Mouse (Mus musculus) stomach, embryonic 15.5 days (tissue): Measurements from ENCODE around the gene Cdipt. TPM values are rescaled to one million over a fixed set of nuclear protein-coding genes. Genes with fewer than 3 reads are reported as not detected.
A peak's percentile ranks its signal among the peaks of the same experiment; 100 is the strongest.

Experiments
- ATAC-seq: fragments of 200-750 bp; cut with Nextera tagmentation; 2 replicates; pipeline ENCODE4 v1.8.0; 2017; ENCODE audit warnings: low read depth, moderate number of reproducible peaks, moderate TSS enrichment; ENCODE audit not compliant: insufficient read depth, low FRiP score
- H3K27ac ChIP-seq: fragments of 300-500 bp; sonication (generic); 2 replicates; pipeline ENCODE4 v1.5.1; 2015; ENCODE audit warnings: mild to moderate bottlenecking, inconsistent platforms
- H3K27me3 ChIP-seq: fragments of 300-500 bp; sonication (generic); replicated peaks from 2 replicates; pipeline ENCODE4 v1.6.1; 2015; ENCODE audit warnings: inconsistent platforms
- H3K36me3 ChIP-seq: fragments of 300-500 bp; sonication (generic); 2 replicates; pipeline ENCODE4 v1.6.1; 2015; ENCODE audit warnings: inconsistent platforms
- H3K4me1 ChIP-seq: fragments of 300-500 bp; sonication (generic); 2 replicates; pipeline ENCODE4 v1.6.1; 2015; ENCODE audit warnings: inconsistent platforms
- H3K4me2 ChIP-seq: fragments of 300-500 bp; sonication (generic); 2 replicates; pipeline ENCODE4 v1.6.1; 2015; ENCODE audit warnings: mild to moderate bottlenecking, inconsistent platforms
- H3K4me3 ChIP-seq: fragments of 300-500 bp; sonication (generic); replicated peaks from 2 replicates; pipeline ENCODE4 v1.5.1; 2015; ENCODE audit warnings: inconsistent platforms
- H3K9ac ChIP-seq: fragments of 300-500 bp; sonication (generic); 2 replicates; pipeline ENCODE4 v1.6.1; 2015; ENCODE audit warnings: inconsistent platforms
- H3K9me3 ChIP-seq: fragments of 300-500 bp; sonication (generic); 2 replicates; pipeline ENCODE4 v1.6.1; 2016; ENCODE audit warnings: inconsistent platforms
- WGBS: fragments of 180-500 bp; shearing (Covaris S2); methylation state at CpG from one replicate; pipeline ENCODE4 v1.1.7; 2015; 5-methylcytosine and 5-hydroxymethylcytosine counted together
- polyA plus RNA-seq: library from polyadenylated mRNA; unstranded; fragments of >200 nt; fragmentation: Nextera tagmentation; extraction: Ambion mirVana; gene quantifications from 2 replicates; pipeline ENCODE4 v1.2.1, GENCODE M21; 2015

Gene Cdipt
- 113 and 119 TPM in 2 replicates for polyA plus RNA-seq

- H3K4me2 ChIP-seq = peak within 1 kb of the TSS; percentile 75
- no peaks in the 10 kb centered on the region for H3K9me3 ChIP-seq
- H3K4me3 ChIP-seq = peak within 1 kb of the TSS; percentile 69
- H3K4me1 ChIP-seq = peaks cover 20% of the 10 kb centered on the region; the same call in 1 of the 2 replicates
- ATAC-seq = no peak
- H3K27ac ChIP-seq = peak within 1 kb of the TSS; percentile 98
- WGBS = 0% methylated on average over 1 of the region's 1 CpGs
- H3K27me3 ChIP-seq = no peaks in the 10 kb centered on the region
- peak within 1 kb of the TSS; percentile 93 for H3K9ac ChIP-seq
- H3K36me3 ChIP-seq = peaks cover 22% of the 10 kb centered on the region
These were observed at the start of gene Cdipt for GRCm38 (mm10) chr7:126975893-126975949. TSS of gene Cdipt (plus strand) at chr7:126975914.

GRCm38 (mm10) chr7:126926299-126926698 is 49.4 kb upstream of the Cdipt start:
- no peak overlapping the region for H3K4me2 ChIP-seq
- no peak for ATAC-seq

GRCm38 (mm10) chr7:126928384-126929037 is 47.2 kb upstream of the Cdipt start, which contains the start of gene Kctd13:
TSS of gene Kctd13 (plus strand) at chr7:126928879.
- H3K9me3 ChIP-seq = no peaks in the 10 kb centered on the region
- WGBS = 3% methylated on average over 55 of the region's 56 CpGs
- peak within 1 kb of the TSS; percentile 71 for H3K27ac ChIP-seq
- H3K4me3 ChIP-seq = peak within 1 kb of the TSS; percentile 80
- 0 out of 2 replicates have a peak, but pooled peaks cover 8% of the 10 kb centered on the region for H3K36me3 ChIP-seq
- peak; percentile 96 for ATAC-seq
- no peaks in the 10 kb centered on the region for H3K4me1 ChIP-seq
- no peaks in the 10 kb centered on the region for H3K27me3 ChIP-seq
- peak within 1 kb of the TSS; percentile 72 for H3K9ac ChIP-seq
- H3K4me2 ChIP-seq = peak within 1 kb of the TSS; percentile 78

More at GRCm38 (mm10) chr7:126926299-126926698, 49.4 kb upstream of the Cdipt start:
- no peaks in the 10 kb centered on the region for H3K27me3 ChIP-seq
- 21% methylated on average over 3 of the region's 3 CpGs for WGBS
- H3K9me3 ChIP-seq = no peaks in the 10 kb centered on the region
- peaks cover 9% of the 10 kb centered on the region for H3K4me1 ChIP-seq
- no peak overlapping the region for H3K9ac ChIP-seq
- H3K36me3 ChIP-seq = 0 out of 2 replicates have a peak, but pooled peaks cover 3% of the 10 kb centered on the region
- no peak overlapping the region for H3K27ac ChIP-seq
- no peak overlapping the region for H3K4me3 ChIP-seq

GRCm38 (mm10) chr7:126929046-126929445 is 46.7 kb upstream of the Cdipt start:
- peak overlapping the region; percentile 71 for H3K27ac ChIP-seq
- ATAC-seq = no peak; the same call in none of the 2 replicates
- no peaks in the 10 kb centered on the region for H3K4me1 ChIP-seq
- H3K9ac ChIP-seq = peak overlapping the region; percentile 72
- no peaks in the 10 kb centered on the region for H3K27me3 ChIP-seq
- H3K4me2 ChIP-seq = peak overlapping the region; percentile 78
- under 1% methylated on average over 27 of the region's 27 CpGs for WGBS
- H3K36me3 ChIP-seq = 0 out of 2 replicates have a peak, but pooled peaks cover 8% of the 10 kb centered on the region
- H3K9me3 ChIP-seq = no peaks in the 10 kb centered on the region
- peak overlapping the region; percentile 80 for H3K4me3 ChIP-seq

- Histone ChIP-seq H3K4me1 (no peaks in the 10 kb centered on the region), H3K9me3 (no peaks in the 10 kb centered on the region), H3K36me3 (0 out of 2 replicates have a peak, but pooled peaks cover 8% of the 10 kb centered on the region), H3K4me2 (no peak overlapping the region), H3K9ac (no peak overlapping the region), H3K27ac (no peak overlapping the region), H3K4me3 (no peak overlapping the region), H3K27me3 (no peaks in the 10 kb centered on the region)
- ATAC-seq = no peak
- 89% methylated on average over 2 of the region's 2 CpGs for WGBS
These were observed 43.1 kb upstream of the Cdipt start for GRCm38 (mm10) chr7:126932652-126933051.

GRCm38 (mm10) chr7:126941171-126941570 is 34.5 kb upstream of the Cdipt start:
- ATAC-seq = no peak
- Histone ChIP-seq H3K9me3 (no peaks in the 10 kb centered on the region), H3K27ac (no peak overlapping the region), H3K4me1 (no peaks in the 10 kb centered on the region), H3K27me3 (no peaks in the 10 kb centered on the region), H3K4me3 (no peak overlapping the region), H3K9ac (no peak overlapping the region), H3K36me3 (0 out of 2 replicates have a peak, but pooled peaks cover 7% of the 10 kb centered on the region), H3K4me2 (no peak overlapping the region)
- 47% methylated on average over 6 of the region's 6 CpGs for WGBS

GRCm38 (mm10) chr7:126941801-126942200 is 33.9 kb upstream of the Cdipt start:
- no peak overlapping the region for H3K4me2 ChIP-seq
- H3K9me3 ChIP-seq = no peaks in the 10 kb centered on the region
- no peaks in the 10 kb centered on the region for H3K27me3 ChIP-seq
- no peak for ATAC-seq
- H3K36me3 ChIP-seq = 0 out of 2 replicates have a peak, but pooled peaks cover 7% of the 10 kb centered on the region
- H3K27ac ChIP-seq = no peak overlapping the region
- no peaks in the 10 kb centered on the region for H3K4me1 ChIP-seq
- H3K4me3 ChIP-seq = no peak overlapping the region
- H3K9ac ChIP-seq = no peak overlapping the region
- 82% methylated on average over 5 of the region's 5 CpGs for WGBS

GRCm38 (mm10) chr7:126946530-126946929 is 29.2 kb upstream of the Cdipt start:
- Histone ChIP-seq H3K9ac (no peak overlapping the region), H3K4me3 (no peak overlapping the region), H3K36me3 (0 out of 2 replicates have a peak, but pooled peaks cover 4% of the 10 kb centered on the region), H3K9me3 (no peaks in the 10 kb centered on the region), H3K27ac (no peak overlapping the region), H3K4me2 (no peak overlapping the region), H3K27me3 (peaks cover 16% of the 10 kb centered on the region), H3K4me1 (peaks cover 5% of the 10 kb centered on the region)
- WGBS = 41% methylated on average over 3 of the region's 3 CpGs
- no peak for ATAC-seq

- Histone ChIP-seq H3K9me3 (no peaks in the 10 kb centered on the region), H3K27me3 (peaks cover 27% of the 10 kb centered on the region), H3K4me2 (no peak overlapping the region), H3K4me3 (no peak overlapping the region), H3K9ac (no peak overlapping the region), H3K27ac (no peak overlapping the region), H3K36me3 (0 out of 2 replicates have a peak, but pooled peaks cover 4% of the 10 kb centered on the region), H3K4me1 (peaks cover 5% of the 10 kb centered on the region)
- WGBS = 81% methylated on average over 10 of the region's 10 CpGs
- ATAC-seq = no peak
These were observed 27.1 kb upstream of the Cdipt start for GRCm38 (mm10) chr7:126948626-126949025.

GRCm38 (mm10) chr7:126949403-126949792 is 26.3 kb upstream of the Cdipt start, which contains the start of gene Asphd1:
TSS of gene Asphd1 (minus strand) at chr7:126949582.
- WGBS = under 1% methylated on average over 21 of the region's 21 CpGs
- Histone ChIP-seq H3K9me3 (no peaks in the 10 kb centered on the region), H3K9ac (no peak within 1 kb of the TSS)

GRCm38 (mm10) chr7:126949793-126950646 is 25.7 kb upstream of the Cdipt start, which contains the start of gene Sez6l2:
TSS of gene Sez6l2 (plus strand) at chr7:126950563.
- ATAC-seq = peak; percentile 85

More at GRCm38 (mm10) chr7:126949403-126949792, 26.3 kb upstream of the Cdipt start, which contains the start of gene Asphd1:
- Histone ChIP-seq H3K27me3 (peaks cover 27% of the 10 kb centered on the region), H3K4me1 (peaks cover 5% of the 10 kb centered on the region), H3K27ac (no peak within 1 kb of the TSS), H3K4me3 (peak within 1 kb of the TSS; percentile 51), H3K36me3 (no peaks in the 10 kb centered on the region), H3K4me2 (peak within 1 kb of the TSS; percentile 99)
- ATAC-seq = peak; percentile 19

More at GRCm38 (mm10) chr7:126949793-126950646, 25.7 kb upstream of the Cdipt start, which contains the start of gene Sez6l2:
- Histone ChIP-seq H3K4me2 (peak within 1 kb of the TSS; percentile 99), H3K4me3 (peak within 1 kb of the TSS; percentile 51), H3K36me3 (no peaks in the 10 kb centered on the region), H3K9ac (no peak within 1 kb of the TSS), H3K27ac (no peak within 1 kb of the TSS), H3K9me3 (no peaks in the 10 kb centered on the region), H3K27me3 (peaks cover 27% of the 10 kb centered on the region), H3K4me1 (peaks cover 5% of the 10 kb centered on the region)
- WGBS = under 1% methylated on average over 42 of the region's 42 CpGs
